Mouse (Mus musculus) intestine, embryonic 16.5 days (tissue): ENCODE measurements around the gene Cacng2. TPM values are rescaled to one million over a fixed set of nuclear protein-coding genes. Genes with fewer than 3 reads are reported as not detected.

Experiments used
- ATAC-seq: fragments of 200-750 bp; cut with Nextera tagmentation; 2 replicates; pipeline ENCODE4 v1.8.0; 2017; ENCODE audit warnings: moderate TSS enrichment, moderate library complexity
- H3K27ac ChIP-seq: fragments of 300-500 bp; sonication (generic); 2 replicates; pipeline ENCODE4 v1.5.1; 2014; ENCODE audit warnings: mild to moderate bottlenecking, low read length
- H3K27me3 ChIP-seq: fragments of 300-500 bp; sonication (generic); replicated peaks from 2 replicates; pipeline ENCODE4 v1.6.1; 2014; ENCODE audit warnings: low read length, control low read depth, mixed read lengths; ENCODE audit not compliant: control insufficient read depth, insufficient read depth
- H3K36me3 ChIP-seq: fragments of 300-500 bp; sonication (generic); 2 replicates; pipeline ENCODE4 v1.6.1; 2014; ENCODE audit warnings: low read length, control low read depth; ENCODE audit not compliant: control insufficient read depth, insufficient read depth
- H3K4me1 ChIP-seq: fragments of 300-500 bp; sonication (generic); 2 replicates; pipeline ENCODE4 v1.6.1; 2014; ENCODE audit warnings: low read length, control low read depth, mixed read lengths; ENCODE audit not compliant: control insufficient read depth, insufficient read depth
- H3K4me2 ChIP-seq: fragments of 300-500 bp; sonication (generic); 2 replicates; pipeline ENCODE4 v1.6.1; 2014; ENCODE audit warnings: low read depth, low read length, control low read depth
- H3K4me3 ChIP-seq: fragments of 300-500 bp; sonication (generic); 2 replicates; pipeline ENCODE4 v1.5.1; 2014; ENCODE audit warnings: mild to moderate bottlenecking, low read length
- H3K9ac ChIP-seq: fragments of 300-500 bp; sonication (generic); 2 replicates; pipeline ENCODE4 v1.6.1; 2014; ENCODE audit warnings: low read depth, low read length
- H3K9me3 ChIP-seq: fragments of 300-500 bp; sonication (generic); 2 replicates; pipeline ENCODE4 v1.6.1; 2016; ENCODE audit warnings: low read length, control low read depth; ENCODE audit not compliant: control insufficient read depth
- WGBS: fragments of 180-500 bp; shearing (Covaris S2); extraction: QIAGEN DNeasy Blood & Tissue Kit; methylation state at CpG from one replicate; pipeline ENCODE4 v1.1.7; 2014; 5-methylcytosine and 5-hydroxymethylcytosine counted together
- polyA plus RNA-seq: library from polyadenylated mRNA; unstranded; fragments of >200 nt; fragmentation: Nextera tagmentation; extraction: Ambion mirVana; gene quantifications from 2 replicates; pipeline ENCODE4 v1.2.1, GENCODE M21; 2015

Gene Cacng2
- polyA plus RNA-seq, 1 experiment from 2014 or later: 0.07 TPM

DNA sequence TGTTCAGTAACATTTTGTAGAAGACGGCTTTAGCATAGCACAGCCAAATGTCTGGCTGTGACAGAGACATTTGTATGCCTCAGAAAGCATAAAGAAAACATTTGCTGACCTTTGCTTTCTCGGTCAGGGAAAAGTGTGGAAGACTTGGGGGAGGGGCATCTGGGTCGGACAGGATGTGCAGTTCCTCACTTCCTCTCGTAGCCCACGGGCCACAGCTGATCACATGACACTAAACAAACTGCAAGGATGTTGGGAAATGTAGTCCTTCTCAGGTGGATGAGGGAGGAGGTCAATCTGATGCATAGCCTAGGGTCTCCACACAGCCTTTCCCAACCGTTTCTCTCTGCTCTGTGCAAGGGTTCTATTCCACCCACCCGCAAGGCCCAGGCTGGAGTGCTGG lies 28.7 kb upstream of the Cacng2 start:
- ATAC-seq: no peak
- no peak overlapping the region for H3K4me2 ChIP-seq
- H3K4me3 ChIP-seq: no peak overlapping the region
- no peak overlapping the region for H3K9ac ChIP-seq
- no peaks in the 10 kb centered on the region for H3K36me3 ChIP-seq
- no peak overlapping the region for H3K27ac ChIP-seq
- no peaks in the 10 kb centered on the region for H3K9me3 ChIP-seq
- no peaks in the 10 kb centered on the region for H3K4me1 ChIP-seq
- H3K27me3 ChIP-seq: no peaks in the 10 kb centered on the region
- 66% methylated on average over 7 of the region's 7 CpGs for WGBS

DNA sequence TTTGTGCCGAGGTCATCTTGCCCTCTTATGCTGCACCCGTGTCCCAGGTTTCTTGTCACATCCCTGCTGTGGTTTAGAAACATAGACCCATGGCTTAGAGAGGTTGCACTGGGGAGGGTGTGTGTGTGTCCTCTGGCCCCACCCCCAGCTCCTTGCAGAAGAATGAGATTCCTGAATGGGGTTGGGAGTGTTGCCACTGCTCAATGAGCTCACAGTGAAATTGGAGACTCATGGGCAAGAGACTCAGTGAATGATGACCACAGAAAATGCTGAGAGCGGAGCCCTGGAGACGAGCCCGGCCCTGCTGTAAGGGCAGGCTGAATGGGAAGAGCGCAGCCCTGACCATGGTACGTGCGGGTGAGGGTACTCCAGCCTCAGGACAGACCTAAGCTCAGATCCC lies 20.4 kb upstream of the Cacng2 start:
- ATAC-seq: no peak

DNA sequence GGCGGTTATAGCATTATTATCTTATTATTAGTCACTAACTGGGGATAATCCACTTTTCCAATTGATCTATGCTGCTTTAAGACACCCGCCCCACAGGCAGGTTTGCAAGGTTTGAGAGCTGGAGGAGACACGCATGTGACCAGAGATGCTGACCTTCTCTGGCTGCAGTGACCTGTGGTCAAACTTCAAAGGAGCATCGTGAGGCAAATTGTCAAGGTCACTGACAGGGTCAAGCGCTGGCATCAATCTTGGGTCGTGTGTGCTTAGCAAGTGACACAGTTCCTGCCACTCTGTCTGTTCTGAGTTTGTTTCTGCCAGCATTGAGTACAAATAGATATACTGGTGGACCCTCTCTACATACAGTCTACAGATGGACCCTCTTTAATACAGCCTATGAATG lies 14.8 kb upstream of the Cacng2 start:
- ATAC-seq: no peak
- Histone ChIP-seq H3K27ac (no peak overlapping the region), H3K9me3 (no peaks in the 10 kb centered on the region), H3K36me3 (no peaks in the 10 kb centered on the region), H3K4me1 (no peaks in the 10 kb centered on the region), H3K4me2 (no peak overlapping the region), H3K4me3 (no peak overlapping the region), H3K9ac (no peak overlapping the region), H3K27me3 (no peaks in the 10 kb centered on the region)
- WGBS: 39% methylated on average over 6 of the region's 6 CpGs

More for the DNA sequence above, 20.4 kb upstream of the Cacng2 start:
- 69% methylated on average over 8 of the region's 8 CpGs for WGBS
- H3K9ac ChIP-seq: no peak overlapping the region
- H3K4me2 ChIP-seq: no peak overlapping the region
- H3K9me3 ChIP-seq: no peaks in the 10 kb centered on the region
- H3K27me3 ChIP-seq: no peaks in the 10 kb centered on the region
- no peaks in the 10 kb centered on the region for H3K4me1 ChIP-seq
- H3K36me3 ChIP-seq: no peaks in the 10 kb centered on the region
- no peak overlapping the region for H3K4me3 ChIP-seq
- H3K27ac ChIP-seq: no peak overlapping the region

DNA sequence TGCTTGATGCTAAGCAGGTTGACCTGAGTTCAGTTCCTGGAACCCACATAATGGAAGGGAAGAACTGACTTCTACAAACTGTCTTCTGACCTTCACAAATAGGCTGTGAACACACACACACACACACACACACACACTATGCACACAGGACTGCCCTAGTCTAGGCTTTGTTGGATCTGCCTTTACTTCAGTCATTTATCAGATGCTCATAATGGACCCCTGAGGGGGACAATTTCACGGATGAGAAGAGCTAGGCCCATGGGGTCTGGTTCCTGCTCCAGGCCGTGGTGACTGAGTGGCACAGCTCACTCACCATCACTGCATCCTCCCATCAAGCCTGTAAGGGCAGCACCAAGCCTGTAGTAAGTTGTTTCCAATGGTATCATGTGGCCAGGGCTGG lies 13.6 kb upstream of the Cacng2 start:
- 59% methylated on average over 2 of the region's 2 CpGs for WGBS
- Histone ChIP-seq H3K4me2 (no peak overlapping the region), H3K36me3 (no peaks in the 10 kb centered on the region), H3K27me3 (no peaks in the 10 kb centered on the region), H3K9ac (no peak overlapping the region), H3K4me3 (no peak overlapping the region), H3K27ac (no peak overlapping the region), H3K9me3 (no peaks in the 10 kb centered on the region), H3K4me1 (no peaks in the 10 kb centered on the region)
- ATAC-seq: no peak

DNA sequence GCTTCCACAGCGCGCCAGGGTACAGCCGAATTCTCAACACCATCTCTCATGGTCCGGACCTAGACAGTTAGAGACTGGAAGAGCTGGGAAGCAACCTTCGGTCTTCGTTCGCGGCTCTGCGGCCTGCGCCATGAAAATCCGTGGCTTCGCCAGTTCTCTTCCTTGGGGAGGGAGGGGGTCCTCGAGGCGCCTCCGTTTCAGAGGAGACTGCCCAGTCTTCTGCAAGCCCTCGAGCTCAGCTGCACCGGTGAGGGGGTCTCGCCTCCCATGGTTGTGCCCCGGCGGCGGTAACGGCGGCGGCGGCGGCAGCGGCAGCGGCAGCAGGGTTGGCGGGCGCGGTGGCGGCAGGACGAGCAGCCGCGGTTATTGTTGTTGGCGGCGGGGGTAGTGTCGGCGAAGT lies 580 bp downstream of the Cacng2 start:
- no peak overlapping the region for H3K9ac ChIP-seq
- ATAC-seq: no peak
- no peaks in the 10 kb centered on the region for H3K9me3 ChIP-seq
- H3K4me3 ChIP-seq: peak overlapping the region; percentile 16
- peaks cover 3% of the 10 kb centered on the region; the same call in 1 of the 2 replicates for H3K27me3 ChIP-seq
- H3K27ac ChIP-seq: no peak overlapping the region
- H3K4me1 ChIP-seq: 0 out of 2 replicates have a peak, but pooled peaks cover 5% of the 10 kb centered on the region
- H3K36me3 ChIP-seq: no peaks in the 10 kb centered on the region
- peak overlapping the region; percentile 43 for H3K4me2 ChIP-seq
- 10% methylated on average over 31 of the region's 39 CpGs for WGBS

DNA sequence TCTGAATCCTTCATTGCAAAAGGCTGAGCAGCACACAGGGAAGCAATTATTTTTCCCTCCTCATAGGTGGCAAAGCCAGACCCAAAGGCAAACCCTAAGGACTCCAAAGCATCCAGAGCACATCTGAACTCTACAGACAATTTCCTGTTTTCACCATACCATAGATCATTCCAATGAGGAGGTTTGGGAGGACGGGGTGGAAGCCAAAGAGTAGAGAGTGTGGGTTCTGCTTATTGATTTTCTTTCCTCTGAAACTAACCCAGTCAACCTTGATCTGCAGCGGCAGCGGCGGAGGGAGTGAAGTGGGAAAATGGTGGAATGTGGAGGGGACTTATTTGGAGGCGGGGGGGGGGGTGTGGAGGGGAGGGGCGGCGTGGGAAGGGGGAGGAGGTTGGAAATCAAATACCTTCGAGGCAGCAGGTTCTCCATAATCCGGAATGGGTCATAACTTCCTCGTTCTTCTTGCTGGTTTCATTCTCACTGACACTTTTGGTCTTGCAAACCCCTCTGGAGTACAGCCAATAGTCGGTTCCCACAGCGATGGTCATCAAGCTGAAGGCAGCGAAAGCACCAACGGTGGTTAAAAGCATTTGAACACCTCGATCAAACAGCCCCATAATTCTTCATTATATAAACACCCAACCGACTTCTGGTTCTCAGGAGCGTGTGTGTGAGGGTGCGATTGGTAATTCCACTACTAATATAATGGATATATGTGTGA lies 1.4 kb downstream of the Cacng2 start:
- ATAC-seq: no peak
- H3K9ac ChIP-seq: no peak overlapping the region
- 0 out of 2 replicates have a peak, but pooled peaks cover 5% of the 10 kb centered on the region for H3K4me1 ChIP-seq
- H3K27ac ChIP-seq: no peak overlapping the region
- H3K9me3 ChIP-seq: no peaks in the 10 kb centered on the region
- WGBS: 57% methylated on average over 18 of the region's 18 CpGs
- H3K36me3 ChIP-seq: no peaks in the 10 kb centered on the region
- H3K4me2 ChIP-seq: no peak overlapping the region
- H3K27me3 ChIP-seq: peaks cover 3% of the 10 kb centered on the region; the same call in 1 of the 2 replicates
- no peak overlapping the region for H3K4me3 ChIP-seq

DNA sequence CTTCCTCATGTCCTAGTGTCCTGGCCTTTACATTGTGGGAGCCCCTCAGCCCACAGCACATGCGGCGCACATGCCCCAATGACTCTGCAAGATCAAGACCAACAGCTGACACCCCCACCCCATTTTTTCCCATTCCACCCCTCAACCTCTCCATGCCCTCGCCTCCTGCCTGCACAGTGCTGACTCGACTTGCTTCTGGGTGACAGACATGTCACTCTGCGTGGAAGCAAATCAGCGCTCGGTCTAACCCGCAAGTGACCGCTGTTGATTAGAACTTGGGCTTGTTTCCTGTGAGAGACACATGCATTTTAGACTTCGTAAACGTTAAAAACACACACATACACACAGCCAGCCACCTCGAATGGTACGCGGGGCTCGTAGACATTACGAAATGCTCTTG lies 2.1 kb downstream of the Cacng2 start:
- H3K27me3 ChIP-seq: peaks cover 3% of the 10 kb centered on the region; the same call in 1 of the 2 replicates
- 0 out of 2 replicates have a peak, but pooled peaks cover 5% of the 10 kb centered on the region for H3K4me1 ChIP-seq
- 83% methylated on average over 16 of the region's 16 CpGs for WGBS
- H3K27ac ChIP-seq: no peak overlapping the region
- no peak for ATAC-seq
- H3K9me3 ChIP-seq: no peaks in the 10 kb centered on the region
- no peak overlapping the region for H3K4me3 ChIP-seq
- H3K9ac ChIP-seq: no peak overlapping the region
- no peaks in the 10 kb centered on the region for H3K36me3 ChIP-seq
- no peak overlapping the region for H3K4me2 ChIP-seq

DNA sequence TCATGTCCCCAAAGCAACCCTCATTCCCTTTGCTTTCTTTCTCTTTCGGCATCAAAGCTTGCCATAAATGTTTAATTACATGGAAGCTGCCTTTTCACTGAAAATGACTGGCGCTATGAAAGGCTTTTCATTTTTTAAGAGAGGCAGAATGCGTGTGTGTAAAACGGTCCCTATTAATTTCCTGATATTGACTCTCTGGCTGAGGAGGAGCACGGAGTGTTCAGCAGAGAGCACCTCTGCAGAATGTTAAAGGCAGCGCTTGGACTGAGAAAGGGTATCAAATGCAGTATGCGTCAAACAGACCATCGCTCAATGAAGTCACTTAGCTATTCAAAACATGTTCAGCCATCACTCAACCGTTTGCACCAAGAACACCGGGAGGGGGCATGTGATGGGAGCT lies 2.9 kb downstream of the Cacng2 start:
- H3K27ac ChIP-seq: no peak overlapping the region
- 80% methylated on average over 10 of the region's 10 CpGs for WGBS
- H3K4me1 ChIP-seq: 0 out of 2 replicates have a peak, but pooled peaks cover 5% of the 10 kb centered on the region
- no peak overlapping the region for H3K4me2 ChIP-seq
- H3K36me3 ChIP-seq: no peaks in the 10 kb centered on the region
- H3K27me3 ChIP-seq: peaks cover 3% of the 10 kb centered on the region; the same call in 1 of the 2 replicates
- H3K9me3 ChIP-seq: no peaks in the 10 kb centered on the region
- ATAC-seq: no peak
- H3K9ac ChIP-seq: no peak overlapping the region
- no peak overlapping the region for H3K4me3 ChIP-seq

DNA sequence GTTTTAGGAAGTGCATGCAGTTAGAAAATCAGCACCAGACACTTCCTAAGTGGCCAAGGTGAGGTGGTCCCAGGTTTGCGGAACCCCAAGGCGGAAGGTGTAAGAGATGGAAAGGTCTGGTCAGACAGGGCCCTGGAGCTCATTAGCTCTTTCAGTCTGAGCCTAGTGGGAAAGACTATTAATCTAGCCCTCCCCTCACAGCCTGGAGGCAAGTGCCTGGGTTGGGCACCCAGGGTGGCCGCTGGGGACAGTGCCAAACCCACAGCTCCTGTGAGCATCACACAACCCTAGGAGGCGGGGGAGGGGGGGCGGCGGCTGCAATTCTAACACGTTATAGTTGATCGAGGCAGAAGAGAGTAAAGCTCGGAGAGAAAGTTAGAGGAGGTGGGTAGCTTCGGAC lies 3.6 kb downstream of the Cacng2 start:
- Histone ChIP-seq H3K4me3 (no peak overlapping the region), H3K9ac (no peak overlapping the region), H3K27me3 (peaks cover 3% of the 10 kb centered on the region; the same call in 1 of the 2 replicates), H3K27ac (no peak overlapping the region), H3K9me3 (no peaks in the 10 kb centered on the region), H3K36me3 (no peaks in the 10 kb centered on the region), H3K4me1 (0 out of 2 replicates have a peak, but pooled peaks cover 5% of the 10 kb centered on the region), H3K4me2 (no peak overlapping the region)
- no peak for ATAC-seq
- WGBS: 69% methylated on average over 10 of the region's 10 CpGs
